Mouse (Mus musculus): ENCODE results near the gene Actn4.

DNA sequence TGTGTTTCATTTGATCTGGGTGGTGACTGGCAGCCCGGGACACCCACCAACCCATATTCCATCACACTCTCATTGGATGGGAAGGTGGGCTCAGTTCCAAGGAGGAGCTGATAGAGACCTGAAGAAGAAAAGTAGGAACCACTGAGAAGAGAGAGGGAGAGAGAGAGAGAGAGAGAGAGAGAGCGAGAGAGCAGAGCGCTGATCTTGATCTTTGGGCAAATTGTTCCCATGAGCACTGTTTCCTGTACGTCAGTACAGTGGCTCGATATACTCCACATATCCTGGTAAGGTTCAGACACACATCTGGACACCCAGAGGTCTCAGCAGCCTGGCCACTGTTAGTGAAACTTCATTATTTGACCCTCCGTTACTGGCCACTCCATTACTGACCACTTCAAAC, 98.6 kb downstream of the Actn4 start, which contains the start of gene Lgals7:
- TF ChIP-seq CTCF (IDR thresholded peaks at IDR 0.05; ENCODE audit: low read depth): no peak
- no peak for TF ChIP-seq EP300 (optimal IDR thresholded peaks at IDR 0.05)
